Mouse (Mus musculus) liver, embryonic 11.5 days (tissue): ENCODE data around the gene Rapgef5. TPM values are rescaled to one million over a fixed set of nuclear protein-coding genes. Genes with fewer than 3 reads are reported as not detected.

ENCODE experiments used
- ATAC-seq: fragments of 200-750 bp; cut with Nextera tagmentation; replicated peaks from 2 replicates; pipeline ENCODE4 v1.8.0; 2017; ENCODE audit warnings: moderate number of reproducible peaks, mild to moderate bottlenecking, moderate TSS enrichment, moderate library complexity; ENCODE audit not compliant: low FRiP score
- DNase-seq: peaks from one replicate; pipeline ENCODE4 v3.0.0-alpha.2; 2017; ENCODE audit warnings: low spot score
- H3K27ac ChIP-seq: fragments of 300-500 bp; sonication (generic); 2 replicates; pipeline ENCODE4 v1.5.1; 2014; ENCODE audit warnings: mild to moderate bottlenecking, low read depth, low read length, control low read depth
- H3K27me3 ChIP-seq: fragments of 300-500 bp; sonication (generic); replicated peaks from 2 replicates; pipeline ENCODE4 v1.6.1; 2014; ENCODE audit warnings: low read length, mixed read lengths; ENCODE audit not compliant: control insufficient read depth, insufficient read depth
- H3K36me3 ChIP-seq: fragments of 300-500 bp; sonication (generic); 2 replicates; pipeline ENCODE4 v1.6.1; 2014; ENCODE audit warnings: mild to moderate bottlenecking, low read length, moderate library complexity, mixed read lengths; ENCODE audit not compliant: control insufficient read depth, insufficient read depth
- H3K4me1 ChIP-seq: fragments of 300-500 bp; sonication (generic); replicated peaks from 2 replicates; pipeline ENCODE4 v1.6.1; 2014; ENCODE audit warnings: low read length, mixed read lengths; ENCODE audit not compliant: control insufficient read depth, insufficient read depth
- H3K4me2 ChIP-seq: fragments of 300-500 bp; sonication (generic); 2 replicates; pipeline ENCODE4 v1.6.1; 2014; ENCODE audit warnings: mild to moderate bottlenecking, control low read depth, moderate library complexity
- H3K4me3 ChIP-seq: fragments of 300-500 bp; sonication (generic); 2 replicates; pipeline ENCODE4 v1.5.1; 2014; ENCODE audit warnings: low read depth, low read length, control low read depth
- H3K9ac ChIP-seq: fragments of 300-500 bp; sonication (generic); 2 replicates; pipeline ENCODE4 v1.6.1; 2014; ENCODE audit warnings: low read depth, low read length, control low read depth
- H3K9me3 ChIP-seq: fragments of 300-500 bp; sonication (generic); 2 replicates; pipeline ENCODE4 v1.6.1; 2016; ENCODE audit warnings: low read length, inconsistent platforms, mixed read lengths; ENCODE audit not compliant: control insufficient read depth
- WGBS: fragments of 180-500 bp; shearing (Covaris S2); extraction: QIAGEN DNeasy Blood & Tissue Kit; methylation state at CpG from one replicate; pipeline ENCODE4 v1.1.7; 2014; 5-methylcytosine and 5-hydroxymethylcytosine counted together
- polyA plus RNA-seq: library from polyadenylated mRNA; unstranded; fragments of >200 nt; fragmentation: Nextera tagmentation; extraction: Ambion mirVana; gene quantifications from 2 replicates; pipeline ENCODE4 v1.2.1, GENCODE M21; 2014

The Rapgef5 gene
- polyA plus RNA-seq, 1 experiment from 2014 or later = 2.6 TPM

- WGBS = 87% methylated on average over 4 of the region's 4 CpGs
- H3K4me2 ChIP-seq = no peak overlapping the region
These were observed 68.0 kb downstream of the Rapgef5 start for GRCm38 (mm10) chr12:117584256-117584655.

GRCm38 (mm10) chr12:117585390-117585789 lies 69.1 kb downstream of the Rapgef5 start:
- Histone ChIP-seq H3K27me3 (no peaks in the 10 kb centered on the region), H3K4me2 (no peak overlapping the region), H3K9me3 (no peaks in the 10 kb centered on the region), H3K36me3 (no peaks in the 10 kb centered on the region), H3K4me1 (no peaks in the 10 kb centered on the region), H3K4me3 (no peak overlapping the region), H3K27ac (no peak overlapping the region), H3K9ac (no peak overlapping the region)
- ATAC-seq = peak; percentile 53; the same call in 1 of the 2 replicates
- WGBS = 39% methylated on average over 2 of the region's 2 CpGs
- DNase-seq = no peak

More at GRCm38 (mm10) chr12:117584256-117584655, 68.0 kb downstream of the Rapgef5 start:
- H3K9me3 ChIP-seq = no peaks in the 10 kb centered on the region
- no peaks in the 10 kb centered on the region for H3K27me3 ChIP-seq
- H3K4me3 ChIP-seq = no peak overlapping the region
- DNase-seq = no peak
- no peaks in the 10 kb centered on the region for H3K4me1 ChIP-seq
- H3K27ac ChIP-seq = no peak overlapping the region
- H3K9ac ChIP-seq = no peak overlapping the region
- no peaks in the 10 kb centered on the region for H3K36me3 ChIP-seq
- no peak for ATAC-seq

- no peaks in the 10 kb centered on the region for H3K4me1 ChIP-seq
- H3K4me3 ChIP-seq = no peak overlapping the region
- DNase-seq (peak; percentile 49), ATAC-seq (peak; percentile 72; the same call in 1 of the 2 replicates)
- H3K4me2 ChIP-seq = no peak overlapping the region
- H3K9me3 ChIP-seq = no peaks in the 10 kb centered on the region
- no peaks in the 10 kb centered on the region for H3K27me3 ChIP-seq
- WGBS = 30% methylated on average over 1 of the region's 1 CpGs
- no peak overlapping the region for H3K27ac ChIP-seq
- no peaks in the 10 kb centered on the region for H3K36me3 ChIP-seq
- no peak overlapping the region for H3K9ac ChIP-seq
These were observed 69.8 kb downstream of the Rapgef5 start for GRCm38 (mm10) chr12:117586124-117586523.

GRCm38 (mm10) chr12:117589186-117589585 lies 72.9 kb downstream of the Rapgef5 start:
- ATAC-seq = no peak
- H3K4me2 ChIP-seq = no peak overlapping the region
- no peak for DNase-seq
- WGBS = 87% methylated on average over 2 of the region's 2 CpGs
- H3K9me3 ChIP-seq = no peaks in the 10 kb centered on the region
- H3K9ac ChIP-seq = no peak overlapping the region
- no peaks in the 10 kb centered on the region for H3K4me1 ChIP-seq
- H3K27ac ChIP-seq = no peak overlapping the region
- H3K36me3 ChIP-seq = no peaks in the 10 kb centered on the region
- no peaks in the 10 kb centered on the region for H3K27me3 ChIP-seq
- no peak overlapping the region for H3K4me3 ChIP-seq

GRCm38 (mm10) chr12:117592019-117592418 lies 75.7 kb downstream of the Rapgef5 start:
- ATAC-seq (no peak), DNase-seq (no peak)
- Histone ChIP-seq H3K36me3 (no peaks in the 10 kb centered on the region), H3K27me3 (no peaks in the 10 kb centered on the region), H3K9ac (no peak overlapping the region), H3K4me3 (no peak overlapping the region), H3K4me1 (no peaks in the 10 kb centered on the region), H3K9me3 (no peaks in the 10 kb centered on the region), H3K4me2 (no peak overlapping the region), H3K27ac (no peak overlapping the region)
- WGBS = 46% methylated on average over 2 of the region's 2 CpGs

GRCm38 (mm10) chr12:117592583-117592982 lies 76.3 kb downstream of the Rapgef5 start:
- no peak overlapping the region for H3K27ac ChIP-seq
- H3K4me1 ChIP-seq = no peaks in the 10 kb centered on the region
- 65% methylated on average over 3 of the region's 3 CpGs for WGBS
- no peak for ATAC-seq
- no peak overlapping the region for H3K4me2 ChIP-seq
- H3K4me3 ChIP-seq = no peak overlapping the region
- no peak for DNase-seq
- H3K27me3 ChIP-seq = no peaks in the 10 kb centered on the region
- H3K9ac ChIP-seq = no peak overlapping the region
- H3K9me3 ChIP-seq = no peaks in the 10 kb centered on the region
- no peaks in the 10 kb centered on the region for H3K36me3 ChIP-seq

GRCm38 (mm10) chr12:117595179-117595578 lies 78.9 kb downstream of the Rapgef5 start:
- Histone ChIP-seq H3K9ac (no peak overlapping the region), H3K4me2 (no peak overlapping the region), H3K4me3 (no peak overlapping the region), H3K36me3 (no peaks in the 10 kb centered on the region), H3K9me3 (no peaks in the 10 kb centered on the region), H3K4me1 (no peaks in the 10 kb centered on the region), H3K27me3 (no peaks in the 10 kb centered on the region), H3K27ac (no peak overlapping the region)
- 88% methylated on average over 9 of the region's 9 CpGs for WGBS
- DNase-seq (no peak), ATAC-seq (no peak)

- H3K36me3 ChIP-seq = no peaks in the 10 kb centered on the region
- H3K9me3 ChIP-seq = no peaks in the 10 kb centered on the region
- no peak overlapping the region for H3K4me2 ChIP-seq
- DNase-seq (no peak), ATAC-seq (no peak)
- H3K4me3 ChIP-seq = no peak overlapping the region
- 42% methylated on average over 2 of the region's 2 CpGs for WGBS
- H3K9ac ChIP-seq = no peak overlapping the region
- no peak overlapping the region for H3K27ac ChIP-seq
- H3K27me3 ChIP-seq = no peaks in the 10 kb centered on the region
- H3K4me1 ChIP-seq = no peaks in the 10 kb centered on the region
These were observed 81.9 kb downstream of the Rapgef5 start for GRCm38 (mm10) chr12:117598190-117598589.

GRCm38 (mm10) chr12:117605966-117606365 lies 89.7 kb downstream of the Rapgef5 start:
- H3K4me3 ChIP-seq = no peak overlapping the region
- 67% methylated on average over 3 of the region's 3 CpGs for WGBS
- no peak overlapping the region for H3K4me2 ChIP-seq
- H3K9ac ChIP-seq = no peak overlapping the region
- no peak overlapping the region for H3K27ac ChIP-seq
- no peaks in the 10 kb centered on the region for H3K9me3 ChIP-seq
- H3K27me3 ChIP-seq = no peaks in the 10 kb centered on the region
- ATAC-seq (no peak; the same call in 1 of the 2 replicates), DNase-seq (no peak)
- H3K4me1 ChIP-seq = no peaks in the 10 kb centered on the region
- H3K36me3 ChIP-seq = no peaks in the 10 kb centered on the region
